Mouse (Mus musculus) liver, embryonic 14.5 days (tissue): ENCODE results near the gene Gm3952.

Source experiments
- CTCF ChIP-seq: IDR thresholded peaks from 2 replicates; pipeline ENCODE4 v1.5.1; 2016; ENCODE audit warnings: antibody characterized with exemption, low read depth, control low read depth
- EP300 ChIP-seq: IDR thresholded peaks from 2 replicates; pipeline ENCODE4 v1.6.1; 2016; ENCODE audit warnings: antibody characterized with exemption, low read depth

DNA sequence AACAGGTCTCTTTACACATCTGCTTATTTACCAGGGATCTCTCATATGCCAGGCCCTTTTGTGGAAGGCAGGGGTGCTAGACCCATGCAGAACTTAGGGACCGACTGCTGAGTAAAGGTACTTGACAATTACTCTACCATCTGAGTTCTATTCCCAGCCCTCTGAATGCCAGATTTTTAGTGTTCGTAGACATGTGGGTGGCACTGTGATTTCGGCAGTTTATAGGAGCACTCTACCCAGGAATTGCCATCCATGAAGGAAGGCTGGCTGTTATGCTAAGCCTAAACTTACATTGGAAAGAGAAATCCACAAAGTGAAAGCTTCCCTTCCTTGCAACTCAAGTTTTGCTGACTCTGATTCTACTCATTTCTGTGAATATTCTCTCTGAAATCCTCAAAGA lies 62.8 kb downstream of the Gm3952 start:
- TF ChIP-seq EP300 (no peak), CTCF (no peak)
